Mouse (Mus musculus): ENCODE data around the gene Zfp273.
A peak's percentile ranks its signal among the peaks of the same experiment; 100 is the strongest.

DNA sequence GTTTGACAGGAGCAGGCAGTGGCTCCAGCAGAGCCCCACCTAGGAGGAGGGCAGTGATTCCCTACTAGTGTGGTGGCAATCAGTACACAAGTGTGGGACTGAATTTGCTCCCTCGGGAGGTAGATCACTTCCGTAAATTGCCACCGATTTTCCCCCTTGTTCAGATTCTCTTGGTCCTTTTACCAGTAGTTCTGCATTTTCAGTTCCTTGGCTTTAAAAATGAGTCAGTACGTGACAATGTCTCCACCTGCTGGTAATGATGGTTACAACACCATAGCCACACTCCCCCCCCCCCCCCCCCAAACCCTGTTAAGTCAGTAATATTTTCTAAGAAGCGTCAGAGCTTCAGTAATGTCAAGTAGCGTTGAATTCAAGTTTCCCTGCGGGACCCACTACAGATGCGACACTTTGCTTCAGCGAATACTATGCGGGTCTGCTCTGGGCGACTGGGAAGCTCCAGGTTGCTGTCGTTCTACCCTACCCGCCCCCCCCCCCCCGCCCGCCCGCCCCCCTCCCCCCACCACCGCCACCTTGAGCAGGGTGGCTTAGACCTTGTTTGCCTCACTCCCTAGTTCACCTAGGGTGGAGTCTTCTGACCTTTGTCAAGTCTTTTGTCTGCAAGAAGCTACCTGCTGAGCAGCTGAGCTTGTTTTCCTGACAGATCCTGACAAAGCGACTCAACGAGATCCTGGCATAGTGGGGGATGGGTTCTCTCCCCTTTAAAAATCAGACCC is 30.7 kb downstream of the Zfp273 start:
- peak; percentile 25; the same call in 1 of the 2 replicates for TF ChIP-seq CTCF (conservative IDR thresholded peaks at IDR 0.05; ENCODE audit: low read length)
- no peak for TF ChIP-seq POU5F1 (IDR thresholded peaks at IDR 0.05; ENCODE audit: borderline replicate concordance, low read length)
